In the genomic region with DNA sequence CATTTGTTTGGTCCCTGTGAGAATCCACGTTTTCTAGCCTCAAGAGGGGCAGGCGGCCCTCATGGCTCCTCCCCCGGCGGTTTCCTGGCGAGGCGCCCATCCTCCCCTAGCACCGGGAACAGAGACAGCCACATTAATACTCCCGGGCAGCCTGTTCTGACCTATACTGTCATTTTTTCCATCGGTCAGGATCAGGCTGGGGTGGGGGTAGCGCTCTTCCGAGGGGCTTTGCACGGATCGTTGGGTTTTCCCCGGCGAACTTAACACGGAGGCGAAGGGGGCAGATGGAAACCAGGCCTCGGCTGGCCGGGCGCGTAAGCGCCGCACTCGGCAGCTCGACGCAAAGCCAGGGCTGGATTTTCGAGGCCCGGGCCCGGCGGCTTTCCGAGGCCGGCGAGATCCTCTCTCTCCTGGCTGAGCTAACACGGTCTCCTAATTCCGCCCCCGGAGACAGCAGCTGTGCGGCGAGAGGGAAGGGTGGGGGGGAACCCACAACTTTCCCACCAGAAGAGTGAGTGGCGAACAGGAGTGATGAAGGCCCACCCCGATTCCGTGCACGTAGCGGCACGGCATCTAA, we compare ENCODE assay signal across 7 mouse cellular contexts. TPM values are rescaled to one million over a fixed set of nuclear protein-coding genes. Genes with fewer than 3 reads are reported as not detected.
DNase-seq lines count a peak whose midpoint lies in the region; ATAC-seq and TF ChIP-seq lines count a peak whose summit lies in the region.

No protein-coding gene starts in this region.

- H3K4me3 ChIP-seq in C2C12 (ENCODE audit: insufficient read depth, poor library complexity, severe bottlenecking) = no peak overlapping the region
- peak overlapping the region; percentile 44 to 59; a peak in 3 of 4 replicates for H3K4me3 ChIP-seq in ES-E14 (ENCODE audit: insufficient read depth in 1 of 2, low read depth in 1 of 2, low read length in 2 of 2, poor library complexity in 1 of 2, severe bottlenecking in 1 of 2)
- H3K4me3 ChIP-seq in embryonic facial prominence, embryonic 12.5 days = peak overlapping the region; percentile 42
- peak overlapping the region; percentile 60 for H3K4me3 ChIP-seq in heart, embryonic 12.5 days
- peak overlapping the region; percentile 10; the same call in 1 of the 2 replicates for H3K4me3 ChIP-seq in kidney, postnatal 0 days (replicated peaks; ENCODE audit: low read depth, low read length)
- peak overlapping the region; percentile 54 for H3K4me3 ChIP-seq in lung, embryonic 16.5 days (ENCODE audit: low read length)

- in situ Hi-C loops in ES-E14 (cut with MboI; ENCODE audit: low sequenced_read_pairs in 2 of 2, unreplicated experiment in 2 of 2) = no loop called here

- no peaks in the 10 kb centered on the region for H3K27me3 ChIP-seq in C2C12 (ENCODE audit: control insufficient read depth, insufficient read depth, insufficient read length)
- peaks cover 62% of the 10 kb centered on the region for H3K27me3 ChIP-seq in embryonic facial prominence, embryonic 12.5 days
- H3K27me3 ChIP-seq in heart, embryonic 12.5 days (replicated peaks) = peaks cover 65% of the 10 kb centered on the region
- H3K27me3 ChIP-seq in kidney, postnatal 0 days (ENCODE audit: insufficient read depth, low read length) = no peaks in the 10 kb centered on the region
- H3K27me3 ChIP-seq in lung, embryonic 16.5 days (ENCODE audit: control insufficient read depth, insufficient read depth, low read depth, low read length) = peaks cover 18% of the 10 kb centered on the region

- no peak overlapping the region for H3K27ac ChIP-seq in ES-E14 (ENCODE audit: insufficient read depth, low read depth, low read length, poor library complexity, severe bottlenecking)
- H3K27ac ChIP-seq in embryonic facial prominence, embryonic 12.5 days = peak overlapping the region; percentile 90
- peak overlapping the region; percentile 96 for H3K27ac ChIP-seq in heart, embryonic 12.5 days (ENCODE audit: poor library complexity, severe bottlenecking)
- peak overlapping the region; percentile 92 for H3K27ac ChIP-seq in kidney, postnatal 0 days
- H3K27ac ChIP-seq in lung, embryonic 16.5 days (ENCODE audit: low read length) = peak overlapping the region; percentile 87

- no peak for DNase-seq in ES-E14 (ENCODE audit: low read depth, low spot score)
- DNase-seq in kidney, postnatal 0 days (ENCODE audit: low spot score) = peak; percentile 77
- peak; percentile 79 for DNase-seq in retina, embryonic 14.5 days (ENCODE audit: low spot score)

- H3ac ChIP-seq in C2C12 (ENCODE audit: control insufficient read depth, insufficient read length, low read depth) = peak overlapping the region; percentile 74

- H3K9ac ChIP-seq in ES-E14 (ENCODE audit: insufficient read depth, low read depth, low read length, poor library complexity, severe bottlenecking) = peak overlapping the region; percentile 47; the same call in 1 of the 2 replicates
- peak overlapping the region; percentile 33 for H3K9ac ChIP-seq in embryonic facial prominence, embryonic 12.5 days
- H3K9ac ChIP-seq in heart, embryonic 12.5 days = peak overlapping the region; percentile 88
- no peak overlapping the region for H3K9ac ChIP-seq in kidney, postnatal 0 days (ENCODE audit: low read depth, low read length)
- peak overlapping the region; percentile 74 for H3K9ac ChIP-seq in lung, embryonic 16.5 days (ENCODE audit: low read length)

- peak overlapping the region; percentile 56 for H3K4me2 ChIP-seq in embryonic facial prominence, embryonic 12.5 days (replicated peaks)
- peak overlapping the region; percentile 75 for H3K4me2 ChIP-seq in heart, embryonic 12.5 days
- peak overlapping the region; percentile 69 for H3K4me2 ChIP-seq in kidney, postnatal 0 days (ENCODE audit: low read length)
- H3K4me2 ChIP-seq in lung, embryonic 16.5 days (ENCODE audit: low read depth, low read length) = peak overlapping the region; percentile 62

- no peaks in the 10 kb centered on the region for H3K9me3 ChIP-seq in ES-E14 (ENCODE audit: control insufficient read depth, insufficient read depth, low read depth, low read length)
- no peaks in the 10 kb centered on the region for H3K9me3 ChIP-seq in embryonic facial prominence, embryonic 12.5 days
- H3K9me3 ChIP-seq in heart, embryonic 12.5 days (replicated peaks) = no peaks in the 10 kb centered on the region
- H3K9me3 ChIP-seq in kidney, postnatal 0 days (replicated peaks; ENCODE audit: low read length) = no peaks in the 10 kb centered on the region
- no peaks in the 10 kb centered on the region for H3K9me3 ChIP-seq in lung, embryonic 16.5 days (ENCODE audit: control insufficient read depth, low read length)

- no peaks in the 10 kb centered on the region for H3K79me2 ChIP-seq in C2C12 (ENCODE audit: control insufficient read depth, insufficient read depth)

- H3K36me3 ChIP-seq in C2C12 (ENCODE audit: control insufficient read depth, insufficient read depth) (no peaks in the 10 kb centered on the region), ES-E14 (ENCODE audit: control insufficient read depth, insufficient read depth, low read length, poor library complexity, severe bottlenecking) (no peaks in the 10 kb centered on the region)
- H3K36me3 ChIP-seq in embryonic facial prominence, embryonic 12.5 days = no peaks in the 10 kb centered on the region
- no peaks in the 10 kb centered on the region for H3K36me3 ChIP-seq in heart, embryonic 12.5 days
- no peaks in the 10 kb centered on the region for H3K36me3 ChIP-seq in kidney, postnatal 0 days (ENCODE audit: insufficient read depth, low read length)
- no peaks in the 10 kb centered on the region for H3K36me3 ChIP-seq in lung, embryonic 16.5 days (ENCODE audit: control insufficient read depth, insufficient read depth, low read length)

- H3K4me1 ChIP-seq in ES-E14 (ENCODE audit: control insufficient read depth in 2 of 2, insufficient read depth in 2 of 2, low read length in 2 of 2, poor library complexity in 1 of 2) = peaks cover 2 to 12% of the 10 kb centered on the region in 2 experiments; a peak in 1 of 4 replicates
- peaks cover 15% of the 10 kb centered on the region; the same call in 1 of the 2 replicates for H3K4me1 ChIP-seq in embryonic facial prominence, embryonic 12.5 days
- peaks cover 21% of the 10 kb centered on the region; the same call in 1 of the 2 replicates for H3K4me1 ChIP-seq in heart, embryonic 12.5 days (replicated peaks)
- H3K4me1 ChIP-seq in kidney, postnatal 0 days (replicated peaks; ENCODE audit: insufficient read depth, low read length) = 0 out of 2 replicates have a peak, but pooled peaks cover 5% of the 10 kb centered on the region
- peaks cover 12% of the 10 kb centered on the region for H3K4me1 ChIP-seq in lung, embryonic 16.5 days (replicated peaks; ENCODE audit: control insufficient read depth, insufficient read depth, low read length)

- WGBS in embryonic facial prominence, embryonic 12.5 days = 5% methylated on average over 31 of the region's 44 CpGs
- 5% methylated on average over 42 of the region's 44 CpGs for WGBS in heart, embryonic 12.5 days
- WGBS in kidney, postnatal 0 days = 6% methylated on average over 44 of the region's 44 CpGs
- 4% methylated on average over 34 of the region's 44 CpGs for WGBS in lung, embryonic 16.5 days

- ATAC-seq in embryonic facial prominence, embryonic 12.5 days (ENCODE audit: insufficient number of reproducible peaks, insufficient read depth, low FRiP score, low TSS enrichment) = peak; percentile 64
- peak; percentile 60 for ATAC-seq in heart, embryonic 12.5 days (ENCODE audit: insufficient number of reproducible peaks, low FRiP score)
- peak; percentile 55 for ATAC-seq in kidney, postnatal 0 days (replicated peaks; ENCODE audit: low FRiP score, low read depth)
- peak; percentile 66 for ATAC-seq in lung, embryonic 16.5 days (ENCODE audit: low read depth)

- H3K79me3 ChIP-seq in C2C12 (ENCODE audit: low read depth) = no peaks in the 10 kb centered on the region

- TF ChIP-seq CTCF in C2C12 (IDR thresholded peaks at IDR 0.05; ENCODE audit: control insufficient read depth, insufficient read depth, insufficient read length) = no peak
- TF ChIP-seq CTCF in kidney, postnatal 0 days (IDR thresholded peaks at IDR 0.05; ENCODE audit: low read depth) = 0 out of 2 replicates have a peak, but pooled peaks have one; percentile 1

TF ChIP-seq in C2C12, 6 proteins besides CTCF, POLR2A, EP300 and RAD21:
- no peak for TF ChIP-seq MYOD1 (IDR thresholded peaks at IDR 0.05; ENCODE audit: control insufficient read depth, insufficient read length, low read depth)
- TF ChIP-seq MAX (IDR thresholded peaks at IDR 0.05) = no peak
- no peak for TF ChIP-seq CEBPB (IDR thresholded peaks at IDR 0.05; ENCODE audit: low read depth)
- TF ChIP-seq FOSL1 (IDR thresholded peaks at IDR 0.05; ENCODE audit: insufficient read depth, low read length, poor library complexity, severe bottlenecking) = no peak
- no peak for TF ChIP-seq MYOG (IDR thresholded peaks at IDR 0.05; ENCODE audit: control insufficient read depth, extremely low read depth, insufficient read length)
- no peak for TF ChIP-seq USF1 (IDR thresholded peaks at IDR 0.05; ENCODE audit: low read depth)

TF ChIP-seq in ES-E14, 5 proteins besides CTCF, POLR2A, EP300 and RAD21:
- TF ChIP-seq HCFC1 (IDR thresholded peaks at IDR 0.05; ENCODE audit: borderline replicate concordance, insufficient read depth, low read length) (no peak), MAFK (IDR thresholded peaks at IDR 0.05; ENCODE audit: insufficient read depth, low read depth, low read length) (no peak), ZNF384 (IDR thresholded peaks at IDR 0.05; ENCODE audit: low read depth, low read length) (no peak), ZC3H11A (IDR thresholded peaks at IDR 0.05; ENCODE audit: borderline replicate concordance, low read depth, low read length) (no peak), CHD2 (IDR thresholded peaks at IDR 0.05; ENCODE audit: low read depth, low read length) (no peak)
TF ChIP-seq in ES-E14: peak in this region for 0.

RNA-seq across cellular contexts. Expression of a gene that starts 1.8 kb away (rescaled TPM):
- 15.2 TPM for polyA plus RNA-seq in C2C12 (2012; fragmentation: generic; extraction: Trizol)
- total RNA-seq in ES-E14 (2012; rRNA removed) = 32.9 and 33.5 TPM in 2 replicates
- polyA plus RNA-seq in embryonic facial prominence, embryonic 12.5 days (2016; fragmentation: Nextera tagmentation; extraction: Ambion mirVana) = 20.6 TPM in 2 replicates
- polyA plus RNA-seq in heart, embryonic 12.5 days (2016; fragmentation: Nextera tagmentation; extraction: Ambion mirVana) = 20.3 and 23.4 TPM in 2 replicates
- polyA plus RNA-seq in kidney, postnatal 0 days (2015; fragmentation: Nextera tagmentation; extraction: Ambion mirVana) = 12.2 and 12.8 TPM in 2 replicates
- 18.5 and 19.7 TPM in 2 replicates for polyA plus RNA-seq in lung, embryonic 16.5 days (2015; fragmentation: Nextera tagmentation; extraction: Ambion mirVana)
